Mouse (Mus musculus) hindbrain, embryonic 15.5 days (tissue): ENCODE measurements around the gene Ush1g. TPM values are rescaled to one million over a fixed set of nuclear protein-coding genes. Genes with fewer than 3 reads are reported as not detected.

Experiments
- ATAC-seq: fragments of 200-750 bp; cut with Nextera tagmentation; 2 replicates; pipeline ENCODE4 v1.8.0; 2017; ENCODE audit warnings: low read depth, moderate number of reproducible peaks, moderate TSS enrichment; ENCODE audit not compliant: low FRiP score
- H3K27ac ChIP-seq: fragments of 300-500 bp; sonication (generic); replicated peaks from 2 replicates; pipeline ENCODE4 v1.5.1; 2015; ENCODE audit warnings: mild to moderate bottlenecking, inconsistent platforms
- H3K27me3 ChIP-seq: fragments of 300-500 bp; sonication (generic); 2 replicates; pipeline ENCODE4 v1.6.1; 2015; ENCODE audit warnings: control low read depth, inconsistent platforms
- H3K36me3 ChIP-seq: fragments of 300-500 bp; sonication (generic); 2 replicates; pipeline ENCODE4 v1.6.1; 2015; ENCODE audit warnings: control low read depth, inconsistent platforms
- H3K4me1 ChIP-seq: fragments of 300-500 bp; sonication (generic); replicated peaks from 2 replicates; pipeline ENCODE4 v1.6.1; 2015; ENCODE audit warnings: control low read depth, inconsistent platforms
- H3K4me2 ChIP-seq: fragments of 300-500 bp; sonication (generic); 2 replicates; pipeline ENCODE4 v1.6.1; 2015; ENCODE audit warnings: moderate library complexity, mild to moderate bottlenecking, inconsistent platforms
- H3K4me3 ChIP-seq: fragments of 300-500 bp; sonication (generic); 2 replicates; pipeline ENCODE4 v1.5.1; 2015; ENCODE audit warnings: mild to moderate bottlenecking, inconsistent platforms
- H3K9ac ChIP-seq: fragments of 300-500 bp; sonication (generic); 2 replicates; pipeline ENCODE4 v1.6.1; 2015; ENCODE audit warnings: inconsistent platforms
- H3K9me3 ChIP-seq: fragments of 300-500 bp; sonication (generic); 2 replicates; pipeline ENCODE4 v1.6.1; 2016; ENCODE audit warnings: control low read depth, inconsistent platforms
- WGBS: fragments of 180-500 bp; shearing (Covaris S2); methylation state at CpG from one replicate; pipeline ENCODE4 v1.1.7; 2015; 5-methylcytosine and 5-hydroxymethylcytosine counted together
- polyA plus RNA-seq: library from polyadenylated mRNA; unstranded; fragments of >200 nt; fragmentation: Nextera tagmentation; extraction: Ambion mirVana; gene quantifications from 2 replicates; pipeline ENCODE4 v1.2.1, GENCODE M21; 2015

Gene Ush1g
- polyA plus RNA-seq, 1 experiment from 2014 or later, result 0.06 TPM

- Histone ChIP-seq H3K9ac (no peak overlapping the region), H3K9me3 (no peaks in the 10 kb centered on the region), H3K4me3 (no peak overlapping the region), H3K4me1 (no peaks in the 10 kb centered on the region), H3K4me2 (no peak overlapping the region), H3K27me3 (0 out of 2 replicates have a peak, but pooled peaks cover 6% of the 10 kb centered on the region), H3K27ac (no peak overlapping the region), H3K36me3 (peaks cover 48% of the 10 kb centered on the region)
- ATAC-seq, result no peak
- WGBS, result 91% methylated on average over 5 of the region's 5 CpGs
Observed at GRCm38 (mm10) chr11:115353375-115353774, 31.5 kb upstream of the Ush1g start.

GRCm38 (mm10) chr11:115349976-115350375 lies 28.1 kb upstream of the Ush1g start:
- no peaks in the 10 kb centered on the region for H3K27me3 ChIP-seq

DNA sequence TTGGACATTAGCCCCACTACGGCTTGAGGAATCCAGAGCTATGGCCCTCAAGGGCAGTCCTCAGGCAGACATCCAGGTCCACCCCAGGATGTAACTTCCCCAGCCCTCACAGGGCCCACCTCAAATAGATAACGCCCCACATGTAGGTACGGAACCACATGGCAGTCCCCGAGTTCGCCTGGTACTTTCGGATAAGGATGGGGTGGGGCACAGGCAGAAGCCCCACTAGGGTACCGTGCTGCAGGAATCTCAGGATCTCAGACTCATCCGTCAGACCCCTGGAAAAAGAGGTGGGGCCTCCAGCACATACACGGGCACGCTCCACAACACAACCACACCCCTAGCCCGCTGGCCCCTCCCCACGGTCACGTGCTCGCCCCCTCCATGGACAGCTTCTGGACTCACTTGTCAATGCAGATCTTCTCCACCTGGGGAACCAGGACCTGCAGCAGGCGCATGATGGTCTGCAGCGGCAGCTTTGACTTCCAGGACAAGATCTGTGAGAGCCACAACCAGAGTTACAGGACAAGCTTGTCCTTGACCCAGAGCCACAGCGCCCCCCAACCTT lies 26.9 kb upstream of the Ush1g start:
- H3K4me2 ChIP-seq, result no peak overlapping the region
- H3K4me1 ChIP-seq, result peaks cover 5% of the 10 kb centered on the region; the same call in 1 of the 2 replicates
- no peak overlapping the region for H3K27ac ChIP-seq
- H3K36me3 ChIP-seq, result peaks cover 33% of the 10 kb centered on the region
- no peak overlapping the region for H3K4me3 ChIP-seq
- no peak for ATAC-seq
- 66% methylated on average over 17 of the region's 17 CpGs for WGBS
- no peaks in the 10 kb centered on the region for H3K9me3 ChIP-seq
- H3K9ac ChIP-seq, result no peak overlapping the region
- H3K27me3 ChIP-seq, result no peaks in the 10 kb centered on the region

More at GRCm38 (mm10) chr11:115349976-115350375, 28.1 kb upstream of the Ush1g start:
- H3K27ac ChIP-seq, result no peak overlapping the region
- H3K36me3 ChIP-seq, result peaks cover 33% of the 10 kb centered on the region
- peaks cover 5% of the 10 kb centered on the region; the same call in 1 of the 2 replicates for H3K4me1 ChIP-seq
- no peak overlapping the region for H3K4me3 ChIP-seq
- H3K9ac ChIP-seq, result no peak overlapping the region
- H3K9me3 ChIP-seq, result no peaks in the 10 kb centered on the region
- ATAC-seq, result no peak
- 69% methylated on average over 4 of the region's 4 CpGs for WGBS
- H3K4me2 ChIP-seq, result no peak overlapping the region

DNA sequence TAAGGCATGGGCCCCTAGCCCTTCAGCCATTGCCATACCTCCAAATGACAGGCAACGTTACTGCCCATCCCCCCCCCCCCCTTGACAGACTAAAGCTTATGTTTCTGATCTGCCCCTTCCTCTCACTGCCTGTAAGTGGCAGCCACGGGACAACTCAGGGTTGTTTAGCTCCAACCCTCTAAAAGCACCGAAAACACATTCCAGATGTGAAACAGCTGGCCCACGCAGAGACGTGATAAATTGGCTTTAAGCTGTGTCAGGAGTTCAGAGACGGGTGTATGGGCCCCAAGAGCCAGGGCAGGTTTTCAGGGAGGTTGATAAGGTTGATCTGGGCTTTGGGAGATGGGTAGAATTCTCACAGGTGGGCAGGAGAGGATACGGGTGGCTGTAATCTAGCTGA lies 23.7 kb upstream of the Ush1g start:
- no peaks in the 10 kb centered on the region for H3K9me3 ChIP-seq
- no peak overlapping the region for H3K4me3 ChIP-seq
- no peak overlapping the region for H3K27ac ChIP-seq
- WGBS, result 59% methylated on average over 7 of the region's 7 CpGs
- no peak overlapping the region for H3K4me2 ChIP-seq
- ATAC-seq, result no peak
- peaks cover 5% of the 10 kb centered on the region; the same call in 1 of the 2 replicates for H3K4me1 ChIP-seq
- H3K9ac ChIP-seq, result no peak overlapping the region
- H3K27me3 ChIP-seq, result no peaks in the 10 kb centered on the region
- peaks cover 8% of the 10 kb centered on the region; the same call in 1 of the 2 replicates for H3K36me3 ChIP-seq

- Histone ChIP-seq H3K27ac (no peak overlapping the region), H3K9ac (no peak overlapping the region), H3K9me3 (no peaks in the 10 kb centered on the region), H3K4me2 (no peak overlapping the region), H3K36me3 (peaks cover 3% of the 10 kb centered on the region; the same call in 1 of the 2 replicates), H3K4me1 (peaks cover 5% of the 10 kb centered on the region; the same call in 1 of the 2 replicates), H3K4me3 (no peak overlapping the region), H3K27me3 (no peaks in the 10 kb centered on the region)
- ATAC-seq, result no peak
- 14% methylated on average over 12 of the region's 12 CpGs for WGBS
Observed at GRCm38 (mm10) chr11:115344967-115345366, 23.1 kb upstream of the Ush1g start.

DNA sequence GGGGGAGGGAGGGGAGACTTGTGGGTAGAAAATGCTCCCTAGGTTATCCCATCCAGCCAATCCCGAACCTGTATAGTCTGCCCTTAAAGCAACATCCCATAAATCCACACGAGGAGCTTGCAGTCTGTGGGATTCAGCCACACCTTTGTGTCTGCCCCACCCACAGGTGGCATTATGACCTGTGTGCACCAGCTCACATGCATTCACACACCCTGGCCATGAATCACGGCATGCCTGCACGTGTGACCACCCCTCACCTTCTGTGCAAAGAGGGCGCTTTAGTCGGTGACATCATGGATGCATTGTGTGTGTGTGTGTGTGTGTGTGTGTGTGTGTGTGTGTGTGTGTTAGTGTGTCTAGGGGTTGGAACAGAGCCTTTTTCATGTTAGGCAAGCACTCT lies 20.0 kb upstream of the Ush1g start:
- Histone ChIP-seq H3K36me3 (no peaks in the 10 kb centered on the region), H3K9me3 (no peaks in the 10 kb centered on the region), H3K27ac (no peak overlapping the region), H3K4me2 (no peak overlapping the region), H3K9ac (no peak overlapping the region), H3K4me1 (peaks cover 1% of the 10 kb centered on the region; the same call in 1 of the 2 replicates), H3K4me3 (no peak overlapping the region), H3K27me3 (no peaks in the 10 kb centered on the region)
- no peak for ATAC-seq
- 74% methylated on average over 6 of the region's 6 CpGs for WGBS

DNA sequence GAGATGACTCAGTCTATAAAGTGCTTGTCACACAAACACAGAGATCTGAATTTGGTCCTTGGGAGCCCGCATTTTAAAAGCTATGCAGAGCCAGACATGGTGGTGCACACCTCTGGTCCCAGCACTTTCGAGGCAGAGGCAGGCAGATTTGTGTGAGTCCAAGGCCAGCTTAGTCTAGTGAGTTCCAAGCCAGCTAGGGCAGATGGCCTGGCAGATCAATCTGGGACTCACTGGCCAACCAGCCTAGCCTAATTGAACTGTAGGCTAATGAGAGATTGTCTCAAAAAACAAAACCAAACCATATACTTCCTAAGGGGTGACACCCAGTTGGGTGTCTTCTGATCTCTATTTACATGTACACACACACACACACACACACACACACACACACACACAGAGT lies 19.4 kb upstream of the Ush1g start:
- WGBS, result 74% methylated on average over 2 of the region's 2 CpGs
- Histone ChIP-seq H3K36me3 (no peaks in the 10 kb centered on the region), H3K27me3 (peaks cover 1% of the 10 kb centered on the region; the same call in 1 of the 2 replicates), H3K9me3 (no peaks in the 10 kb centered on the region), H3K9ac (no peak overlapping the region), H3K27ac (no peak overlapping the region), H3K4me3 (no peak overlapping the region), H3K4me2 (no peak overlapping the region), H3K4me1 (no peaks in the 10 kb centered on the region)
- no peak for ATAC-seq

DNA sequence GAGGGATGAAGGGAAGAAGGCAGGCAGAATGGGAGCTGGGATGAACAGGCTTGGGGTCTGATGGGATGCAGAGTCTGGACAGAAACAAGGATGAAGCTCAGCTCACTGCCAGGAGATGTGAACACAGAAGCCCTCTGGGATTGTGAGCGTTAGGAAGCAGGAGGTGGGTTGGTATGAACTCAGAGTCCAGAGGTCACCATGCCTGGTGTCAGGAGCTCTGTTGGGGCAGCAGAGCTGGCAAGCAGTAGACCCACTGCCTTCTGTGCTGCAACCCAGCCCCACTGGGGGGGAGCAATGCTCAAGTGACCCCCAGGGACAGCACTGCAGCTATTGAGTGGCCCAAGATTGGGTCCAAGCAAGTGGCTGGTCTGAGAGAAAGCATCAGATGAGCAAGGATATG lies 16.0 kb upstream of the Ush1g start:
- Histone ChIP-seq H3K27me3 (peaks cover 15% of the 10 kb centered on the region), H3K9ac (no peak overlapping the region), H3K27ac (no peak overlapping the region), H3K4me1 (peaks cover 11% of the 10 kb centered on the region), H3K4me3 (no peak overlapping the region), H3K9me3 (no peaks in the 10 kb centered on the region), H3K36me3 (no peaks in the 10 kb centered on the region), H3K4me2 (no peak overlapping the region)
- no peak for ATAC-seq
- WGBS, result 71% methylated on average over 1 of the region's 1 CpGs

- no peak overlapping the region for H3K9ac ChIP-seq
- WGBS, result 66% methylated on average over 3 of the region's 3 CpGs
- no peaks in the 10 kb centered on the region for H3K36me3 ChIP-seq
- H3K4me2 ChIP-seq, result no peak overlapping the region
- no peak overlapping the region for H3K4me3 ChIP-seq
- H3K27me3 ChIP-seq, result peaks cover 15% of the 10 kb centered on the region
- ATAC-seq, result no peak
- no peaks in the 10 kb centered on the region for H3K9me3 ChIP-seq
- peaks cover 11% of the 10 kb centered on the region for H3K4me1 ChIP-seq
- no peak overlapping the region for H3K27ac ChIP-seq
Observed at GRCm38 (mm10) chr11:115337350-115337749, 15.5 kb upstream of the Ush1g start.

- peaks cover 15% of the 10 kb centered on the region for H3K27me3 ChIP-seq
- no peak overlapping the region for H3K4me3 ChIP-seq
- no peak overlapping the region for H3K4me2 ChIP-seq
- no peak for ATAC-seq
- no peaks in the 10 kb centered on the region for H3K9me3 ChIP-seq
- WGBS, result 27% methylated on average over 6 of the region's 6 CpGs
- peaks cover 11% of the 10 kb centered on the region for H3K4me1 ChIP-seq
- no peaks in the 10 kb centered on the region for H3K36me3 ChIP-seq
- no peak overlapping the region for H3K9ac ChIP-seq
- H3K27ac ChIP-seq, result no peak overlapping the region
Observed at GRCm38 (mm10) chr11:115336115-115336514, 14.3 kb upstream of the Ush1g start.

- Histone ChIP-seq H3K36me3 (no peaks in the 10 kb centered on the region), H3K4me3 (0 out of 2 replicates have a peak overlapping the region, but pooled peaks have one; percentile 37), H3K9me3 (no peaks in the 10 kb centered on the region), H3K4me1 (peaks cover 11% of the 10 kb centered on the region), H3K27ac (no peak overlapping the region), H3K27me3 (peaks cover 15% of the 10 kb centered on the region), H3K9ac (no peak overlapping the region), H3K4me2 (peak overlapping the region; percentile 74)
- 56% methylated on average over 12 of the region's 12 CpGs for WGBS
- ATAC-seq, result no peak
Observed at GRCm38 (mm10) chr11:115335223-115335622, 13.4 kb upstream of the Ush1g start.

DNA sequence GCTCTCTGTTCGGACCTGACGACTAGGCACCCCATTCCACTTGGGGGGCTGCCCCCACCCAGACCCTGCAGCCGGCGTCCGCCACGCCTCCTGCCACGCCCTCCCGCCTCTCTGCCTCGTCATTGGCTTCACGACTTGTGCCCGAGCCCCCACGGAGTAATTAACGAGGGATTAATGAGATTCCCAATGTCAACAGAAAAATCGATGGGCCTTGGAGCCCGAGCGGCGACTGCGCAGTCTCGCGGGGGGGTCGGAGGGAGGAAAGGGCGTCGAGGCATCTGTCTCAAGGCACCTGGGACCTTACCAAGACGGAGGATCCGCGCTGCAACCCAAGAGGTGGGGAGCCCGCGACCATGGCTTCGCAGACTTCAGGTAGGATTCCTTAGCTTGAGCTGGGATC lies 12.7 kb upstream of the Ush1g start, which contains the start of gene Otop3:
Gene Otop3 (plus strand): TSS at position 201 of the 400 bp plus-strand sequence.
- Histone ChIP-seq H3K9ac (peak within 1 kb of the TSS; percentile 39), H3K4me1 (peaks cover 11% of the 10 kb centered on the region), H3K4me3 (peak within 1 kb of the TSS; percentile 37), H3K27me3 (peaks cover 15% of the 10 kb centered on the region), H3K27ac (no peak within 1 kb of the TSS), H3K9me3 (no peaks in the 10 kb centered on the region), H3K36me3 (no peaks in the 10 kb centered on the region), H3K4me2 (peak within 1 kb of the TSS; percentile 74)
- ATAC-seq, result 0 out of 2 replicates have a peak, but pooled peaks have one; percentile 17
- 3% methylated on average over 29 of the region's 29 CpGs for WGBS

GRCm38 (mm10) chr11:115329339-115329738 lies 7.5 kb upstream of the Ush1g start:
- Histone ChIP-seq H3K4me3 (no peak overlapping the region), H3K4me1 (peaks cover 1% of the 10 kb centered on the region), H3K27me3 (peaks cover 8% of the 10 kb centered on the region), H3K4me2 (no peak overlapping the region), H3K36me3 (no peaks in the 10 kb centered on the region), H3K9ac (no peak overlapping the region), H3K9me3 (no peaks in the 10 kb centered on the region), H3K27ac (no peak overlapping the region)
- ATAC-seq, result no peak
- WGBS, result 70% methylated on average over 15 of the region's 15 CpGs
